In the genomic region with DNA sequence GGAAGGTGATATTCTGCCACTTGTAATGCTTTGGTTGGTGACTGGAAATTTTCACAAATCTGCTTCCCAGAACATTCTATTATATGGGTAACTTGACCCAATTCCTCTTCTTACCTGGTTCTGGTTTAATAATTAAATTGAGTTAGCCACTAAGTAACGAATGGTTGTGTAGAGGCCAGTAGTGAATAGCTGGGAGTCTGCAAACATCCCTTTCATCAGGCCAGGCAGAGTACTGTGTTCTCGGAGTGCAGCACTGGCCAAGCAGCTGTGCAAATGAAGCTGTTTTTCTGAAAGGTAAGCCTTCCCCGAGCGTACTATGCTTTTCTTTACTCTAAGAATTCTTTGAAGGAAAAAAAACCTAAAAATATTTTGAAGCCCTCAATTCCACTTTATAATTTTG, we compare ENCODE assay signal across 19 mouse cellular contexts. TPM values are rescaled to one million over a fixed set of nuclear protein-coding genes. Genes with fewer than 3 reads are reported as not detected.
DNase-seq lines count a peak whose midpoint lies in the region; ATAC-seq and TF ChIP-seq lines count a peak whose summit lies in the region.
"Had no signal": no experiment of that assay in that cellular context is flagged by ENCODE, and none has a peak within 500 bp of the region (broad histone marks: within the 10 kb centered on the region; RNA-seq: fewer than 3 reads in every experiment).

No protein-coding gene starts in this region.

- DNase-seq in kidney, adult 18-20 months = peak; percentile 44
- no peak for DNase-seq in kidney, postnatal 4 days
- no peak for DNase-seq in liver, postnatal 0 days
- DNase-seq in liver = no peak
- no peak for DNase-seq in midbrain, embryonic 10.5 days (ENCODE audit: low spot score)
- DNase-seq: adrenal gland, postnatal 25 days; cerebellum, adult 18-20 months; cerebellum, adult 9-11 months; gastrocnemius, postnatal 14 days; heart, postnatal 36 days had no signal

- TF ChIP-seq EP300 in liver, postnatal 0 days (IDR thresholded peaks at IDR 0.05; ENCODE audit: low read depth) = no peak

- ATAC-seq in liver, postnatal 0 days = 0 out of 2 replicates have a peak, but pooled peaks have one; percentile 35
- ATAC-seq in kidney, embryonic 16.5 days (ENCODE audit: low FRiP score, low TSS enrichment) = peak; percentile 82
- no peak for ATAC-seq in megakaryocyte progenitor cell, adult 5-6 weeks (replicated peaks; ENCODE audit: poor library complexity)
- ATAC-seq: activated CD4-positive, CD25-positive, alpha-beta regulatory T cell, adult 4 months; forebrain, embryonic 16.5 days; Patski had no signal

- WGBS in liver, postnatal 0 days (ENCODE audit: insufficient replicate concordance) = 62% methylated on average over 4 of the region's 4 CpGs
- WGBS in kidney, embryonic 16.5 days = 55% methylated on average over 4 of the region's 4 CpGs
- 52% methylated on average over 4 of the region's 4 CpGs for whole genome bisulfite sequencing in midbrain, embryonic 10.5 days

- H3K4me3 ChIP-seq in liver, postnatal 0 days (ENCODE audit: low read depth, low read length) = no peak overlapping the region
- no peak overlapping the region for H3K4me3 ChIP-seq in kidney, embryonic 16.5 days (ENCODE audit: low read length)
- no peak overlapping the region for H3K4me3 ChIP-seq in midbrain, embryonic 10.5 days
- H3K4me3 ChIP-seq: forebrain, embryonic 12.5 days; heart, embryonic 13.5 days; hindbrain, embryonic 15.5 days had no signal

- no peaks in the 10 kb centered on the region for H3K27me3 ChIP-seq in liver, postnatal 0 days (ENCODE audit: insufficient read depth, low read length)
- no peaks in the 10 kb centered on the region for H3K27me3 ChIP-seq in kidney, embryonic 16.5 days (ENCODE audit: insufficient read depth, low read length)
- peaks cover 6% of the 10 kb centered on the region for H3K27me3 ChIP-seq in midbrain, embryonic 10.5 days (ENCODE audit: low read depth, poor library complexity, severe bottlenecking)
- H3K27me3 ChIP-seq: CH12.LX; heart, embryonic 13.5 days; hindbrain, embryonic 15.5 days; Patski had no signal

- no peak overlapping the region for H3K4me2 ChIP-seq in liver, postnatal 0 days (ENCODE audit: low read depth, low read length)
- no peak overlapping the region for H3K4me2 ChIP-seq in kidney, embryonic 16.5 days (replicated peaks; ENCODE audit: low read depth, low read length)
- H3K4me2 ChIP-seq: forebrain, embryonic 12.5 days; heart, embryonic 13.5 days; hindbrain, embryonic 15.5 days had no signal

- no peak for TF ChIP-seq CTCF in liver, postnatal 0 days (IDR thresholded peaks at IDR 0.05; ENCODE audit: low read depth)

- H3K9me3 ChIP-seq in liver, postnatal 0 days (ENCODE audit: low read length) = no peaks in the 10 kb centered on the region
- H3K9me3 ChIP-seq in kidney, embryonic 16.5 days (ENCODE audit: low read length) = no peaks in the 10 kb centered on the region
- no peaks in the 10 kb centered on the region for H3K9me3 ChIP-seq in midbrain, embryonic 10.5 days (replicated peaks)
- H3K9me3 ChIP-seq: forebrain, embryonic 12.5 days; heart, embryonic 13.5 days; hindbrain, embryonic 15.5 days had no signal

- no peaks in the 10 kb centered on the region for H3K36me3 ChIP-seq in liver, postnatal 0 days (replicated peaks; ENCODE audit: insufficient read depth, low read length)
- H3K36me3 ChIP-seq in kidney, embryonic 16.5 days (ENCODE audit: insufficient read depth, low read length) = no peaks in the 10 kb centered on the region
- H3K36me3 ChIP-seq in midbrain, embryonic 10.5 days = no peaks in the 10 kb centered on the region
- H3K36me3 ChIP-seq: forebrain, embryonic 12.5 days; heart, embryonic 13.5 days; hindbrain, embryonic 15.5 days had no signal

- H3K9ac ChIP-seq in liver, postnatal 0 days (replicated peaks) = no peak overlapping the region
- H3K9ac ChIP-seq in kidney, embryonic 16.5 days (replicated peaks; ENCODE audit: low read length) = no peak overlapping the region
- H3K9ac ChIP-seq: forebrain, embryonic 12.5 days; heart, embryonic 13.5 days; hindbrain, embryonic 15.5 days had no signal

- H3K27ac ChIP-seq in liver, postnatal 0 days (ENCODE audit: low read depth) = no peak overlapping the region
- H3K27ac ChIP-seq in kidney, embryonic 16.5 days (ENCODE audit: low read length) = no peak overlapping the region
- no peak overlapping the region for H3K27ac ChIP-seq in midbrain, embryonic 10.5 days (replicated peaks)
- H3K27ac ChIP-seq: forebrain, embryonic 12.5 days; heart, embryonic 13.5 days; hindbrain, embryonic 15.5 days had no signal

- peaks cover 3% of the 10 kb centered on the region; the same call in 1 of the 2 replicates for H3K4me1 ChIP-seq in liver, postnatal 0 days (ENCODE audit: insufficient read depth)
- H3K4me1 ChIP-seq in kidney, embryonic 16.5 days (ENCODE audit: insufficient read depth, low read length) = no peaks in the 10 kb centered on the region
- H3K4me1 ChIP-seq in midbrain, embryonic 10.5 days = peaks cover 50% of the 10 kb centered on the region
- H3K4me1 ChIP-seq: heart, embryonic 13.5 days; hindbrain, embryonic 15.5 days had no signal

RNA-seq across cellular contexts. Expression of gene Stx18, which starts 37.8 kb away (rescaled TPM):
- 13.4 and 15.2 TPM in 2 replicates for polyA plus RNA-seq in liver, postnatal 0 days (2015; fragmentation: Nextera tagmentation; extraction: Ambion mirVana)
- polyA plus RNA-seq in kidney, embryonic 16.5 days (2015; fragmentation: Nextera tagmentation; extraction: Ambion mirVana) = 48.2 and 54.5 TPM in 2 replicates
- polyA plus RNA-seq in midbrain, embryonic 10.5 days (2016; fragmentation: Nextera tagmentation; extraction: Ambion mirVana) = 48.6 and 55.8 TPM in 2 replicates
- total RNA-seq in megakaryocyte progenitor cell, adult 5-6 weeks (2015) = 28.5 and 36.1 TPM in 2 replicates
- total RNA-seq in megakaryocyte progenitor cell, adult 5-6 weeks (2017) = 50.8 and 62.0 TPM in 2 replicates
